Mouse (Mus musculus): ENCODE measurements at regions not wholly inside any gene's neighbourhood (a gene's known extent, or its start where the extent isn't known, plus 50 kb on each side); places are given as distances from the start of the nearest gene placed in this dataset.

GRCm38 (mm10) chr10:43634371-43635080, 56.4 kb downstream of the Cd24a start:
- 74% methylated on average over 10 of the region's 10 CpGs for WGBS
- no peak overlapping the region for H3K27ac ChIP-seq (ENCODE audit: low read depth)
- H3K4me3 ChIP-seq (ENCODE audit: low read depth, low read length), result no peak overlapping the region
- H3K4me2 ChIP-seq (ENCODE audit: low read length), result no peak overlapping the region
- H3K4me1 ChIP-seq (replicated peaks; ENCODE audit: control insufficient read depth, insufficient read depth, low read length), result no peaks in the 10 kb centered on the region
- H3K27me3 ChIP-seq (replicated peaks; ENCODE audit: control insufficient read depth, insufficient read depth, low read length), result no peaks in the 10 kb centered on the region
- no peak for DNase-seq (ENCODE audit: low spot score)
- no peak for ATAC-seq (replicated peaks; ENCODE audit: low FRiP score, low TSS enrichment, low read depth)
- H3K9me3 ChIP-seq (ENCODE audit: control insufficient read depth, low read length), result no peaks in the 10 kb centered on the region
- no peaks in the 10 kb centered on the region for H3K36me3 ChIP-seq (ENCODE audit: control insufficient read depth, insufficient read depth, low read length)
- H3K9ac ChIP-seq (ENCODE audit: low read length), result no peak overlapping the region

GRCm38 (mm10) chr10:43641169-43641945, 63.3 kb downstream of the Cd24a start:
- H3K27me3 ChIP-seq (replicated peaks; ENCODE audit: control insufficient read depth, insufficient read depth, low read length), result no peaks in the 10 kb centered on the region
- DNase-seq (ENCODE audit: low spot score) (no peak), ATAC-seq (replicated peaks; ENCODE audit: low FRiP score, low TSS enrichment, low read depth) (no peak)
- H3K9me3 ChIP-seq (ENCODE audit: control insufficient read depth, low read length), result no peaks in the 10 kb centered on the region
- H3K4me1 ChIP-seq (replicated peaks; ENCODE audit: control insufficient read depth, insufficient read depth, low read length), result no peaks in the 10 kb centered on the region
- no peak overlapping the region for H3K27ac ChIP-seq (ENCODE audit: low read depth)
- H3K4me3 ChIP-seq (ENCODE audit: low read depth, low read length), result no peak overlapping the region
- H3K9ac ChIP-seq (ENCODE audit: low read length), result no peak overlapping the region
- 69% methylated on average over 14 of the region's 14 CpGs for WGBS
- no peak overlapping the region for H3K4me2 ChIP-seq (ENCODE audit: low read length)
- no peaks in the 10 kb centered on the region for H3K36me3 ChIP-seq (ENCODE audit: control insufficient read depth, insufficient read depth, low read length)

- Histone ChIP-seq H3K4me2 (ENCODE audit: low read length) (no peak overlapping the region), H3K27me3 (replicated peaks; ENCODE audit: control insufficient read depth, insufficient read depth, low read length) (no peaks in the 10 kb centered on the region), H3K4me1 (replicated peaks; ENCODE audit: control insufficient read depth, insufficient read depth, low read length) (no peaks in the 10 kb centered on the region), H3K9ac (ENCODE audit: low read length) (no peak overlapping the region), H3K9me3 (ENCODE audit: control insufficient read depth, low read length) (no peaks in the 10 kb centered on the region), H3K4me3 (ENCODE audit: low read depth, low read length) (no peak overlapping the region), H3K27ac (ENCODE audit: low read depth) (no peak overlapping the region), H3K36me3 (ENCODE audit: control insufficient read depth, insufficient read depth, low read length) (no peaks in the 10 kb centered on the region)
- DNase-seq (ENCODE audit: low spot score) (no peak), ATAC-seq (replicated peaks; ENCODE audit: low FRiP score, low TSS enrichment, low read depth) (no peak)
- WGBS, result 54% methylated on average over 4 of the region's 4 CpGs
These were observed 68.2 kb downstream of the Cd24a start for GRCm38 (mm10) chr10:43646326-43646725.

- Histone ChIP-seq H3K27ac (ENCODE audit: low read depth) (no peak overlapping the region), H3K36me3 (ENCODE audit: control insufficient read depth, insufficient read depth, low read length) (no peaks in the 10 kb centered on the region), H3K27me3 (replicated peaks; ENCODE audit: control insufficient read depth, insufficient read depth, low read length) (no peaks in the 10 kb centered on the region), H3K9ac (ENCODE audit: low read length) (no peak overlapping the region), H3K4me2 (ENCODE audit: low read length) (no peak overlapping the region), H3K4me3 (ENCODE audit: low read depth, low read length) (no peak overlapping the region), H3K9me3 (ENCODE audit: control insufficient read depth, low read length) (no peaks in the 10 kb centered on the region), H3K4me1 (replicated peaks; ENCODE audit: control insufficient read depth, insufficient read depth, low read length) (no peaks in the 10 kb centered on the region)
- DNase-seq (ENCODE audit: low spot score) (no peak), ATAC-seq (replicated peaks; ENCODE audit: low FRiP score, low TSS enrichment, low read depth) (no peak)
- WGBS, result 88% methylated on average over 6 of the region's 6 CpGs
These were observed 68.9 kb downstream of the Cd24a start for GRCm38 (mm10) chr10:43646965-43647364.

- H3K27ac ChIP-seq (ENCODE audit: low read depth), result no peak overlapping the region
- DNase-seq (ENCODE audit: low spot score) (no peak), ATAC-seq (replicated peaks; ENCODE audit: low FRiP score, low TSS enrichment, low read depth) (no peak)
- H3K4me3 ChIP-seq (ENCODE audit: low read depth, low read length), result no peak overlapping the region
- no peaks in the 10 kb centered on the region for H3K4me1 ChIP-seq (replicated peaks; ENCODE audit: control insufficient read depth, insufficient read depth, low read length)
- H3K9ac ChIP-seq (ENCODE audit: low read length), result no peak overlapping the region
- 66% methylated on average over 5 of the region's 5 CpGs for WGBS
- no peak overlapping the region for H3K4me2 ChIP-seq (ENCODE audit: low read length)
- no peaks in the 10 kb centered on the region for H3K9me3 ChIP-seq (ENCODE audit: control insufficient read depth, low read length)
- no peaks in the 10 kb centered on the region for H3K36me3 ChIP-seq (ENCODE audit: control insufficient read depth, insufficient read depth, low read length)
- no peaks in the 10 kb centered on the region for H3K27me3 ChIP-seq (replicated peaks; ENCODE audit: control insufficient read depth, insufficient read depth, low read length)
These were observed 70.1 kb downstream of the Cd24a start for GRCm38 (mm10) chr10:43648186-43648585.

GRCm38 (mm10) chr10:43648815-43649447, 70.8 kb downstream of the Cd24a start:
- Histone ChIP-seq H3K4me3 (ENCODE audit: low read depth, low read length) (no peak overlapping the region), H3K4me1 (replicated peaks; ENCODE audit: control insufficient read depth, insufficient read depth, low read length) (no peaks in the 10 kb centered on the region), H3K27ac (ENCODE audit: low read depth) (no peak overlapping the region), H3K9ac (ENCODE audit: low read length) (no peak overlapping the region), H3K27me3 (replicated peaks; ENCODE audit: control insufficient read depth, insufficient read depth, low read length) (no peaks in the 10 kb centered on the region), H3K9me3 (ENCODE audit: control insufficient read depth, low read length) (no peaks in the 10 kb centered on the region), H3K36me3 (ENCODE audit: control insufficient read depth, insufficient read depth, low read length) (no peaks in the 10 kb centered on the region), H3K4me2 (ENCODE audit: low read length) (no peak overlapping the region)
- ATAC-seq (replicated peaks; ENCODE audit: low FRiP score, low TSS enrichment, low read depth) (no peak), DNase-seq (ENCODE audit: low spot score) (no peak)
- 47% methylated on average over 6 of the region's 6 CpGs for WGBS

- Histone ChIP-seq H3K4me1 (replicated peaks; ENCODE audit: control insufficient read depth, insufficient read depth, low read length) (peaks cover 6% of the 10 kb centered on the region; the same call in 1 of the 2 replicates), H3K27ac (ENCODE audit: low read depth) (no peak overlapping the region), H3K27me3 (replicated peaks; ENCODE audit: control insufficient read depth, insufficient read depth, low read length) (no peaks in the 10 kb centered on the region), H3K4me2 (ENCODE audit: low read length) (no peak overlapping the region), H3K9ac (ENCODE audit: low read length) (no peak overlapping the region), H3K36me3 (ENCODE audit: control insufficient read depth, insufficient read depth, low read length) (no peaks in the 10 kb centered on the region), H3K4me3 (ENCODE audit: low read depth, low read length) (no peak overlapping the region), H3K9me3 (ENCODE audit: control insufficient read depth, low read length) (no peaks in the 10 kb centered on the region)
- ATAC-seq (replicated peaks; ENCODE audit: low FRiP score, low TSS enrichment, low read depth) (no peak), DNase-seq (ENCODE audit: low spot score) (no peak)
- WGBS, result 85% methylated on average over 1 of the region's 1 CpGs
These were observed 72.4 kb downstream of the Cd24a start for GRCm38 (mm10) chr10:43650449-43650848.

GRCm38 (mm10) chr10:43651505-43651904, 73.4 kb downstream of the Cd24a start:
- no peaks in the 10 kb centered on the region for H3K9me3 ChIP-seq (ENCODE audit: control insufficient read depth, low read length)
- H3K4me2 ChIP-seq (ENCODE audit: low read length), result no peak overlapping the region
- DNase-seq (ENCODE audit: low spot score) (peak; percentile 51), ATAC-seq (replicated peaks; ENCODE audit: low FRiP score, low TSS enrichment, low read depth) (0 out of 2 replicates have a peak, but pooled peaks have one; percentile 53)
- WGBS, result 75% methylated on average over 5 of the region's 5 CpGs
- no peak overlapping the region for H3K4me3 ChIP-seq (ENCODE audit: low read depth, low read length)
- no peaks in the 10 kb centered on the region for H3K27me3 ChIP-seq (replicated peaks; ENCODE audit: control insufficient read depth, insufficient read depth, low read length)
- no peak overlapping the region for H3K9ac ChIP-seq (ENCODE audit: low read length)
- no peaks in the 10 kb centered on the region for H3K36me3 ChIP-seq (ENCODE audit: control insufficient read depth, insufficient read depth, low read length)
- H3K4me1 ChIP-seq (replicated peaks; ENCODE audit: control insufficient read depth, insufficient read depth, low read length), result peaks cover 9% of the 10 kb centered on the region; the same call in 1 of the 2 replicates
- no peak overlapping the region for H3K27ac ChIP-seq (ENCODE audit: low read depth)
